Mouse (Mus musculus) ES-E14 (cell line): ENCODE results near the gene Slc7a6. TPM values are rescaled to one million over a fixed set of nuclear protein-coding genes. Genes with fewer than 3 reads are reported as not detected.

ENCODE experiments used
- DNase-seq: peaks from one replicate; pipeline ENCODE4 v3.0.0-alpha.2; 2013; ENCODE audit warnings: low read depth, low spot score
- H3K27ac ChIP-seq: 2 replicates; pipeline ENCODE4 v1.5.1; 2012; ENCODE audit warnings: low read depth, mild to moderate bottlenecking, low read length, moderate library complexity, mixed read lengths; ENCODE audit not compliant: poor library complexity, insufficient read depth, severe bottlenecking
- H3K36me3 ChIP-seq: 2 replicates; pipeline ENCODE4 v1.6.1; 2012; ENCODE audit warnings: mild to moderate bottlenecking, low read length, moderate library complexity, mixed read lengths; ENCODE audit not compliant: control insufficient read depth, poor library complexity, insufficient read depth, severe bottlenecking
- H3K4me1 ChIP-seq, 2 experiments: fragments of 150-350 bp in 1 of 2; sonication (generic) in 1 of 2; 2 replicates each; pipeline ENCODE4 v1.6.1; 2012; ENCODE audit warnings: low read length in 2 of 2, mild to moderate bottlenecking in 1 of 2, mixed read lengths in 1 of 2; ENCODE audit not compliant: control insufficient read depth in 2 of 2, insufficient read depth in 2 of 2, poor library complexity in 1 of 2
- H3K4me3 ChIP-seq, 2 experiments: fragments of 150-350 bp in 1 of 2; sonication (generic) in 1 of 2; 2 replicates each; pipeline ENCODE4 v1.5.1; 2012; ENCODE audit warnings: low read length in 2 of 2, low read depth in 1 of 2, mild to moderate bottlenecking in 1 of 2, mixed read lengths in 1 of 2; ENCODE audit not compliant: insufficient read depth in 1 of 2, poor library complexity in 1 of 2, severe bottlenecking in 1 of 2
- H3K9ac ChIP-seq: 2 replicates; pipeline ENCODE4 v1.6.1; 2012; ENCODE audit warnings: low read depth, mild to moderate bottlenecking, low read length, mixed read lengths; ENCODE audit not compliant: poor library complexity, insufficient read depth, severe bottlenecking
- H3K9me3 ChIP-seq: fragments of 150-350 bp; sonication (generic); 2 replicates; pipeline ENCODE4 v1.6.1; 2012; ENCODE audit warnings: low read depth, mild to moderate bottlenecking, low read length; ENCODE audit not compliant: control insufficient read depth, insufficient read depth
- CHD2 ChIP-seq: IDR thresholded peaks from 2 replicates; pipeline ENCODE4 v1.6.1; 2014; ENCODE audit warnings: mild to moderate bottlenecking, low read depth, low read length, inconsistent platforms
- HCFC1 ChIP-seq: IDR thresholded peaks from 2 replicates; pipeline ENCODE4 v1.6.1; 2012; ENCODE audit warnings: low read length, inconsistent platforms, borderline replicate concordance; ENCODE audit not compliant: insufficient read depth
- MAFK ChIP-seq: IDR thresholded peaks from 2 replicates; pipeline ENCODE4 v1.6.1; 2014; ENCODE audit warnings: mild to moderate bottlenecking, low read depth, low read length, inconsistent platforms; ENCODE audit not compliant: insufficient read depth
- ZC3H11A ChIP-seq: IDR thresholded peaks from 2 replicates; pipeline ENCODE4 v1.6.1; 2012; ENCODE audit warnings: low read depth, mild to moderate bottlenecking, inconsistent platforms, low read length, borderline replicate concordance
- ZNF384 ChIP-seq: IDR thresholded peaks from 2 replicates; pipeline ENCODE4 v1.6.1; 2012; ENCODE audit warnings: low read depth, low read length, inconsistent platforms
- in situ Hi-C, 2 experiments: fragments of 600-800 bp; cut with MboI; formaldehyde crosslinking; loops; one replicate each; pipeline ENCODE4 v1.15.1; 2025; ENCODE audit warnings: low sequenced_read_pairs in 2 of 2, inconsistent platforms in 1 of 2; ENCODE audit not compliant: unreplicated experiment in 2 of 2
- total RNA-seq: library from RNA; depleted of rRNA; stranded (reverse); fragments of 300-350 nt; gene quantifications from 2 replicates; pipeline ENCODE4 v1.2.3, GENCODE M21; 2012; rRNA removed

Slc7a6 gene
- total RNA-seq: 44.2 and 46.2 TPM in 2 replicates

GRCm38 (mm10) chr8:106168356-106169016, at the start of gene Slc7a6:
TSS of gene Slc7a6 (plus strand) at chr8:106168857.
- peaks cover 0 to 3% of the 10 kb centered on the region in 2 experiments; a peak in 1 of 4 replicates for H3K4me1 ChIP-seq
- no peak for TF ChIP-seq ZNF384
- no peak for TF ChIP-seq ZC3H11A
- no peak for TF ChIP-seq MAFK
- no peak for TF ChIP-seq CHD2
- no peak for TF ChIP-seq HCFC1
- peak; percentile 40 for DNase-seq
- 0 out of 2 replicates have a peak within 1 kb of the TSS, but pooled peaks have one; percentile 26 for H3K27ac ChIP-seq
- H3K36me3 ChIP-seq: peaks cover 9% of the 10 kb centered on the region
- H3K9me3 ChIP-seq: no peaks in the 10 kb centered on the region
- H3K9ac ChIP-seq: peak within 1 kb of the TSS; percentile 88
- H3K4me3 ChIP-seq: peak within 1 kb of the TSS; percentile 85 to 89
- in situ Hi-C loops: no loop called here

GRCm38 (mm10) chr8:106123443-106123842, 45.2 kb upstream of the Slc7a6 start:
- H3K9me3 ChIP-seq: no peaks in the 10 kb centered on the region
- H3K36me3 ChIP-seq: no peaks in the 10 kb centered on the region; the same call in 1 of the 2 replicates
- no peak overlapping the region for H3K9ac ChIP-seq
- in situ Hi-C loops: no loop called here
- no peak overlapping the region for H3K4me3 ChIP-seq
- H3K4me1 ChIP-seq: no peaks in the 10 kb centered on the region
- no peak for DNase-seq
- no peak overlapping the region for H3K27ac ChIP-seq
- TF ChIP-seq HCFC1 (no peak), ZC3H11A (no peak), MAFK (no peak), CHD2 (no peak), ZNF384 (no peak)

GRCm38 (mm10) chr8:106126055-106126454, 42.6 kb upstream of the Slc7a6 start:
- Histone ChIP-seq H3K9ac (no peak overlapping the region), H3K4me3 (no peak overlapping the region), H3K9me3 (no peaks in the 10 kb centered on the region), H3K4me1 (no peaks in the 10 kb centered on the region), H3K36me3 (peaks cover 11% of the 10 kb centered on the region), H3K27ac (no peak overlapping the region)
- no peak for DNase-seq
- TF ChIP-seq MAFK: no peak
- TF ChIP-seq ZC3H11A: no peak
- TF ChIP-seq HCFC1: no peak
- TF ChIP-seq ZNF384: no peak
- TF ChIP-seq CHD2: no peak
- in situ Hi-C loops: no loop called here

GRCm38 (mm10) chr8:106127054-106127453, 41.6 kb upstream of the Slc7a6 start:
- H3K9ac ChIP-seq: no peak overlapping the region
- no peak overlapping the region for H3K27ac ChIP-seq
- no peaks in the 10 kb centered on the region for H3K4me1 ChIP-seq
- no peak overlapping the region for H3K4me3 ChIP-seq
- in situ Hi-C loops: no loop called here
- no peak for DNase-seq
- TF ChIP-seq MAFK: 0 out of 2 replicates have a peak, but pooled peaks have one; percentile 30
- TF ChIP-seq HCFC1: no peak
- TF ChIP-seq ZNF384: no peak
- peaks cover 21% of the 10 kb centered on the region for H3K36me3 ChIP-seq
- H3K9me3 ChIP-seq: no peaks in the 10 kb centered on the region
